Mouse (Mus musculus) bone marrow macrophage, adult 2 months (primary cell): ENCODE measurements around the gene Shb.

Experiments used
- CTCF ChIP-seq: IDR thresholded peaks from 2 replicates; pipeline ENCODE4 v1.5.1; 2012; ENCODE audit warnings: low read depth, mild to moderate bottlenecking, low read length, moderate library complexity
- POLR2A ChIP-seq: IDR thresholded peaks from 2 replicates; pipeline ENCODE4 v1.6.1; 2012; ENCODE audit warnings: mild to moderate bottlenecking, low read depth, low read length, borderline replicate concordance

DNA sequence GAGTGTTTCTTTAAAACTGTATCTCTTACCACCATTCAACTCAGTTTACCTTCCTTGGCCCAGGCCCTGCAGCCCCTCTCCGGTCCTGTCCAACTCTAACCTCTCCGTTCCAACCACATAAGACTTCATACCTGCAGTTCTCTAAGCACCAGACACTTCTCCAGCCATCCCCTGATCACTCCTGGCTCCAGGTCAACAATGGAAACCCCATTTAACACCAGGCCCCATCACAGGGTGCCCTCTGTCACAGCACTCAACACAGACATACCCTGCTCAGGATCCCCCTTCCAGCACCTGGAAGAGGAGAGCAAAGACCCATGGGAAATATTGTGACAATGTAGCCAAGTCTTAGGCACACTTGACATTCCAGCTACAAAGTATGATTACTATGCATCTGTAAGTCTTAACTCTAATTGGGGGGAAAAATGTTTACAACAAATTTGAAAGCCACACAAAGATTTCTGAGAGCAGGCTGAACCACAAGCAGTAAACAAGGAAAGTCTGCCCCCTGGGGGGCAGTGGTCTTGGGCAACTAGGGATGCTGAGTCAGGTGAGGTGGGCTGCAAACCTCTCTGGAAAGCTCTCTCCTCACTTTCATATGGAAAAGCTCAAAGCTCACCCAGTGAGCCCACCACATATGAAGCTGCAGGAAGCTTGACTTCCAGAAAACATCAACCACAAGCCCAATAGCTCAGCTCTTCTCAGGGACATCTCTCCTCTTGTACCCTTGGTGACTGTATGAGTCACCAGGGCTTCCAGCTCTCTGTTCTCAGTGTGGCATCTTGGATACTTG is 4.5 kb downstream of the Shb start:
- TF ChIP-seq POLR2A = no peak
- TF ChIP-seq CTCF = 0 out of 2 replicates have a peak, but pooled peaks have one; percentile 14
